Mouse (Mus musculus) kidney, postnatal 10 days (tissue): ENCODE data around the gene Cfap46.

Experiments used
- DNase-seq: peaks from one replicate; pipeline ENCODE4 v3.0.0; 2021; ENCODE audit warnings: mixed read lengths

The Cfap46 gene

GRCm38 (mm10) chr7:139683706-139684552 is at the start of gene Cfap46:
Gene Cfap46, minus strand, starts transcription at chr7:139683817.
- DNase-seq: peak; percentile 94

GRCm38 (mm10) chr7:139731276-139731696 is 47.7 kb upstream of the Cfap46 start:
- DNase-seq: no peak

GRCm38 (mm10) chr7:139727072-139727471 is 43.5 kb upstream of the Cfap46 start:
- no peak for DNase-seq

- DNase-seq: no peak
Observed at GRCm38 (mm10) chr7:139725641-139726040, 42.0 kb upstream of the Cfap46 start.

GRCm38 (mm10) chr7:139723986-139724385 is 40.4 kb upstream of the Cfap46 start:
- no peak for DNase-seq

GRCm38 (mm10) chr7:139721196-139721595 is 37.6 kb upstream of the Cfap46 start:
- no peak for DNase-seq

- no peak for DNase-seq
Observed at GRCm38 (mm10) chr7:139717781-139718180, 34.2 kb upstream of the Cfap46 start.

GRCm38 (mm10) chr7:139711821-139712220 is 28.2 kb upstream of the Cfap46 start:
- DNase-seq: no peak

- no peak for DNase-seq
Observed at GRCm38 (mm10) chr7:139706411-139707120, 22.9 kb upstream of the Cfap46 start.

GRCm38 (mm10) chr7:139705781-139706180 is 22.2 kb upstream of the Cfap46 start:
- DNase-seq: no peak

- DNase-seq: no peak
Observed at GRCm38 (mm10) chr7:139705081-139705480, 21.5 kb upstream of the Cfap46 start.

GRCm38 (mm10) chr7:139703826-139704199 is 20.2 kb upstream of the Cfap46 start:
- DNase-seq: no peak

GRCm38 (mm10) chr7:139703146-139703825 is 19.7 kb upstream of the Cfap46 start:
- peak; percentile 92 for DNase-seq

GRCm38 (mm10) chr7:139701651-139702301 is 18.2 kb upstream of the Cfap46 start:
- no peak for DNase-seq

- no peak for DNase-seq
Observed at GRCm38 (mm10) chr7:139692641-139693294, 9.2 kb upstream of the Cfap46 start.

- no peak for DNase-seq
Observed at GRCm38 (mm10) chr7:139692211-139692610, 8.6 kb upstream of the Cfap46 start.

- DNase-seq: no peak
Observed at GRCm38 (mm10) chr7:139685336-139685735, 1.7 kb upstream of the Cfap46 start.

GRCm38 (mm10) chr7:139684553-139684929 is 924 bp upstream of the Cfap46 start:
- DNase-seq: peak; percentile 96

- peak; percentile 42 for DNase-seq
Observed at GRCm38 (mm10) chr7:139681921-139682598, 1.6 kb downstream of the Cfap46 start.

- DNase-seq: no peak
Observed at GRCm38 (mm10) chr7:139676433-139676832, 7.2 kb downstream of the Cfap46 start.

GRCm38 (mm10) chr7:139666871-139667270 is 16.7 kb downstream of the Cfap46 start:
- no peak for DNase-seq

GRCm38 (mm10) chr7:139663318-139663717 is 20.3 kb downstream of the Cfap46 start:
- DNase-seq: no peak
